Mouse (Mus musculus): ENCODE data around the gene Rgl1.

Rgl1 gene

GRCm38 (mm10) chr1:152619396-152619795, 146.8 kb downstream of the Rgl1 start:
- intact Hi-C loops (cut with DNase I), result no loop called here

- intact Hi-C loops (cut with DNase I), result no loop called here
Measured at GRCm38 (mm10) chr1:152618896-152619295, 147.3 kb downstream of the Rgl1 start.

DNA sequence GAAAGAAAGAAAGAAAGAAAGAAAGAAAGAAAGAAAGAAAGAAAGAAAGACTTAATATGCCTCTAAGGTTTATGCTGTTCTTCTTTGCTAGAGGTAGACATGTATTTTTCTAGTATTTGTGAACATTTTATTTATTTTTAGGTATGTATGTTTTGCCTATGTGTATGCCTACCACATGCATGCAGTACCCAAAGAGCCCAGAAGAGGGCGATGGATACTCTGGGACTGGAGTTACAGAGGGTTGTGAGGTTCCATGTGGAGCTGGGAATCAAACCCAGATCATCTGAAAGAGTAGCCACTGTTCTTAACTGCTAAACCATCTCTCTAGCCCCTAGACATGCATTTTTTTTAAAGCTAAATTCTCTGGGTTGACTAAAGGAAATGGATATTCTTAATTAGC, 147.8 kb downstream of the Rgl1 start:
- intact Hi-C loops (cut with DNase I), result no loop called here

- intact Hi-C loops (cut with DNase I), result no loop called here
Measured at GRCm38 (mm10) chr1:152617745-152618342, 148.3 kb downstream of the Rgl1 start.

GRCm38 (mm10) chr1:152616777-152617057, 149.4 kb downstream of the Rgl1 start:
- intact Hi-C loops (cut with DNase I), result no loop called here

DNA sequence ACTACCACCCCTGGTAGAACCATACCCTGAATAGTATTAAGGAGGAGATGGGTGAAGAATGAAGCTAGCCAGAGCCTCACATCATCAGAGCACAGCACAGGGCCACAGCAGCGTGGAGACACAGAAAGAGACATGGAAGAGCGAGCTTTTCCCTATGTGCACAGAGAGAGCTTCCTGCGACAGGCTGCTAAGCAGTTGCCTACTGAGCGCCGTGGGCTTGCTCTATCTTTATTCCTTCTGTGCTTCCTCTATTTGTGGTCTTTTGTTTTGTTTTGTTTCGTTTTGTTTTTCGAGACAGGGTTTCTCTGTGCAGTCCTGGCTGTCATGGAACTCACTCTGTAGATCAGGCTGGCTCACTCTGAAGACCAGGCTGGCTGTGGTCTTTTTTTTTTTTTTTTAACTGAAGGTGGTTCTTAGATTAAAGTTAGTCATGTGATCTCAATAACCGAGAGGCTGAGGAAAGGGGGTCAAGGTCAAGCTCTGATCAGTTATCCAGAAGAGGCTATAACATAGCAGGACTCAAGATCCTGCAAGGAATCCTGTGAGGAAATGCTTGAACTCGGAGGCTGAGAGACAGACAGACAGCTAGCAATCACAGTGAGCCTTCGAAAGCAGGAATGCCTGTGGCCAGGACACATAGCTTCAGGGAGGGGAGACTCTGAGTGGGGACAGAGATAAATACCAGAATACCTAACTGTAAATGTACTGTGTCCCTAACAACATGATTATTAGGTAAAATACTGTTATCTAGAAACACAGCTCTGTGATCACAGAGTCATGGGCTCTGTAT, 150.0 kb downstream of the Rgl1 start:
- intact Hi-C loops (cut with DNase I), result no loop called here

GRCm38 (mm10) chr1:152614743-152615380, 151.3 kb downstream of the Rgl1 start:
- intact Hi-C loops (cut with DNase I), result no loop called here

GRCm38 (mm10) chr1:152613158-152613857, 152.8 kb downstream of the Rgl1 start:
- intact Hi-C loops (cut with DNase I), result no loop called here

GRCm38 (mm10) chr1:152612535-152613157, 153.5 kb downstream of the Rgl1 start:
- intact Hi-C loops (cut with DNase I), result no loop called here

GRCm38 (mm10) chr1:152609547-152609946, 156.6 kb downstream of the Rgl1 start:
- intact Hi-C loops (cut with DNase I), result no loop called here

DNA sequence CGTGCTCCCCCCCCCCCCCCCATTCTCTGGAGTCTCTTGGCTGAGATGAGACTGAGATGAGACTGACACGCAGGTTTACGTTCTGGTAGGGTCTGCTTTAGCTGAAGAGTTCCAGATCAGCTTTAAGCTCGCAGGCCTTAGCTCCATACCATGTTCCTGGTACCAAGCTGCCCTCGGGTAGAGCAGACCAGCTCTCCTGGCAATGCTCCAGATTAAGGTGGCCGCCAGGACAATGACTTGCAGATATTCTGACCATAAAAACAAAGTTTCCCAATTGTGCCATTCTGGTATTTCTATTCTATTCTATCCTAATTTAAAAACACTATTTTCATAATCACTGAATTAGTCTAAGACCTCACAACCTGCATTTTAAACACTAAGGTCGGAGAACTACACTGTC, 157.1 kb downstream of the Rgl1 start:
- intact Hi-C loops (cut with DNase I), result no loop called here

- intact Hi-C loops (cut with DNase I), result no loop called here
Measured at GRCm38 (mm10) chr1:152607765-152608164, 158.4 kb downstream of the Rgl1 start.

- intact Hi-C loops (cut with DNase I), result no loop called here
Measured at GRCm38 (mm10) chr1:152606727-152607126, 159.4 kb downstream of the Rgl1 start.

DNA sequence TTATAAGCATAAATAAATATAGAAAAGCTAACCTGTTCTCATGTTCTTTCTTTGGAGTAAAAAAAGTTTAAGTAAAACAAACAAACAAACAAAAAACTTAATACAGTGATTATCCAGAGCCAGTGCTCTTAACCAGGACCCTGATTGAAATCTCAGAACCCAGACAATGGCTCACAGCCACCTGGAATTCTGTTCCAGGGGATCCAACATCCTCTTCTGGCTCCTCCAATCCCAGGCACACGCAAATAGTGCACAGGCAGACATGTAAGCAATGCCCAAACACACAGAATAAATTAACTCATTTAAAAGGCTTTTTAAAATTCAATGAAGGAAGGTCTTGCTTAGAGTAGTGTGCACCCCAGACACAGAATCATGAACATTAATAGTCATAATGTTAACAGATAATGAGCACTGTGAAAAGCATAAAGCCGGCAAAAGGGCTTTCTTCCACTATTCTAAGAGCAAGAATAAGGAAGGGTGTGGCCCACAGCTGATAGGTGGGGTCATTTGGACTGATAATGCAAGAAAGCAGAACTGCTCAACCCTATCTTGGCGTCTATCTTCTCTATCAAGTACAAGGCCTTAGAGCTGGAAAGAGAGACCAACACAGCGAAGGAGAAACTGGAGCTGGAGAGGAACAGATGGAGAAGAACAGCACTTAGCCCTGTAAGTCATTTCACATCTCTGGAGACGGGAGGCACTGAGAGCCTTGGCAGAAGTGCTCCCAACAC, 160.1 kb downstream of the Rgl1 start:
- intact Hi-C loops (cut with DNase I), result no loop called here

DNA sequence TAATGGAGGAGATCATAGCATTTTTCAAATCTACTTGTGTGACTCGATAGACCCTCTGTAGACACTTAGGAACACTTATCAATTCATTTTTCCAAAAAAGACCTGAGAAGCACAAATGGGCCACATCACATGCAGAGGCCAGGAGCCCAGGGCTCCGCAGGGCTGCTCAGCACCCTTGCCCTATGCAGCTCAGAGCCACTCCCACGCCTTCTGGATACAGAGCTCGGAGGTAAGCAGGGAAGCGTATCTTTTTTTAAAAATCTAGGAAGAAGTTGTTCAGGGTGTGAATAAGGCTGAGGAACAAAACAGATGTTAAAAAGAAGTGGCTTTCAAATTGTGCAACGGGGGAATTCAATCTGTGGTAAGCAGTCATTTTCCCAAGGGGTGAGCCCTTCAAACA, 162.0 kb downstream of the Rgl1 start:
- intact Hi-C loops (cut with DNase I), result no loop called here

DNA sequence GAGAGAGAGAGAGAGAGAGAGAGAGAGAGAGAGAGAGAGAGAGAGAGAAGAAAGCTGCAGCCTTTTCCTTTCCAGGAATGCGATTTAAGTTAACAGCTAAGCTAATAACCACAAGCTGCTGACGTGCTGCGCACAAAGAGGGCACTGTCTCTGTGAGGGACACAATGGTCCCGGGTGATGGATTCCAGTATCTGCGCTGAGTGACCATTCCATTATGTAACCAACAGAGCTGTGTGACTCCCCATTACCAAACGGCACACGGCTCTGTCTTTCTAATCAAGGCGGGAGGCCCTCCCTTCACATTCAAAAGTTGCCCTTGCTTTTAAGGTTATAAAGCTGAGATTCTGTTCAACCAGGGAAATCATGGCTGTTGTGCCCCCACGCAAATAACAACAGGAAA, 162.5 kb downstream of the Rgl1 start:
- intact Hi-C loops (cut with DNase I), result no loop called here

GRCm38 (mm10) chr1:152600494-152600893, 165.7 kb downstream of the Rgl1 start:
- intact Hi-C loops (cut with DNase I), result no loop called here

- intact Hi-C loops (cut with DNase I), result no loop called here
Measured at GRCm38 (mm10) chr1:152599347-152599746, 166.8 kb downstream of the Rgl1 start.

- intact Hi-C loops (cut with DNase I), result no loop called here
Measured at GRCm38 (mm10) chr1:152594690-152595089, 171.5 kb downstream of the Rgl1 start.

- intact Hi-C loops (cut with DNase I), result no loop called here
Measured at GRCm38 (mm10) chr1:152593831-152594549, 172.2 kb downstream of the Rgl1 start.

Measured in adrenal gland (tissue).